Mouse (Mus musculus) limb, embryonic 14.5 days (tissue): ENCODE measurements around the gene Ttll12. TPM values are rescaled to one million over a fixed set of nuclear protein-coding genes. Genes with fewer than 3 reads are reported as not detected.

Experiments used
- ATAC-seq: fragments of 200-750 bp; cut with Nextera tagmentation; 2 replicates; pipeline ENCODE4 v1.8.0; 2017; ENCODE audit warnings: low read depth, moderate number of reproducible peaks, moderate TSS enrichment; ENCODE audit not compliant: low FRiP score
- DNase-seq: peaks from one replicate; pipeline ENCODE4 v3.0.0-alpha.2; 2015; ENCODE audit warnings: low spot score
- H3K27ac ChIP-seq: fragments of 300-500 bp; sonication (generic); replicated peaks from 2 replicates; pipeline ENCODE4 v1.5.1; 2014; ENCODE audit warnings: low read depth, mild to moderate bottlenecking, low read length, moderate library complexity, mixed read lengths
- H3K27me3 ChIP-seq: fragments of 300-500 bp; sonication (generic); 2 replicates; pipeline ENCODE4 v1.6.1; 2014; ENCODE audit warnings: low read length, mixed read lengths; ENCODE audit not compliant: control insufficient read depth, insufficient read depth
- H3K36me3 ChIP-seq: fragments of 300-500 bp; sonication (generic); 2 replicates; pipeline ENCODE4 v1.6.1; 2014; ENCODE audit warnings: mild to moderate bottlenecking, low read length, moderate library complexity, mixed read lengths; ENCODE audit not compliant: control insufficient read depth, insufficient read depth
- H3K4me1 ChIP-seq: fragments of 300-500 bp; sonication (generic); 2 replicates; pipeline ENCODE4 v1.6.1; 2014; ENCODE audit warnings: antibody characterized with exemption, low read length, mixed read lengths; ENCODE audit not compliant: control insufficient read depth, insufficient read depth
- H3K4me2 ChIP-seq: fragments of 300-500 bp; sonication (generic); replicated peaks from 2 replicates; pipeline ENCODE4 v1.6.1; 2014; ENCODE audit warnings: low read depth, mild to moderate bottlenecking, low read length, moderate library complexity; ENCODE audit not compliant: severe bottlenecking
- H3K4me3 ChIP-seq: fragments of 300-500 bp; sonication (generic); replicated peaks from 2 replicates; pipeline ENCODE4 v1.5.1; 2014; ENCODE audit warnings: low read length
- H3K9ac ChIP-seq: fragments of 300-500 bp; sonication (generic); 2 replicates; pipeline ENCODE4 v1.6.1; 2014; ENCODE audit warnings: mild to moderate bottlenecking, low read depth, low read length, moderate library complexity; ENCODE audit not compliant: severe bottlenecking
- H3K9me3 ChIP-seq: fragments of 300-500 bp; sonication (generic); 2 replicates; pipeline ENCODE4 v1.6.1; 2016; ENCODE audit warnings: low read length; ENCODE audit not compliant: control insufficient read depth
- POLR2A ChIP-seq: fragments of 200-500 bp; IDR thresholded peaks from 2 replicates; pipeline ENCODE4 v1.8.0; 2012; ENCODE audit warnings: inconsistent platforms, mild to moderate bottlenecking, moderate library complexity, borderline replicate concordance; ENCODE audit not compliant: insufficient read depth, insufficient read length; ENCODE audit errors: extremely low read depth
- WGBS: fragments of 180-500 bp; shearing (Covaris S2); extraction: QIAGEN DNeasy Blood & Tissue Kit; methylation state at CpG from one replicate; pipeline ENCODE4 v1.1.7; 2014; 5-methylcytosine and 5-hydroxymethylcytosine counted together
- polyA plus RNA-seq, 2 experiments: library from polyadenylated mRNA; depleted of rRNA in 1 of 2; stranded (reverse) in 1 of 2; unstranded in 1 of 2; fragments of >200 nt; fragmentation: Nextera tagmentation in 1 of 2; extraction: Ambion mirVana in 1 of 2; gene quantifications; 2 replicates each; pipeline versions ENCODE4 v1.2.1 to v1.2.3; 2012 to 2014

Ttll12 gene
- polyA plus RNA-seq (2012; rRNA removed) (35.1 and 46.2 TPM in 2 replicates), polyA plus RNA-seq (2014; fragmentation: Nextera tagmentation; extraction: Ambion mirVana) (35.6 and 37.8 TPM in 2 replicates)

DNA sequence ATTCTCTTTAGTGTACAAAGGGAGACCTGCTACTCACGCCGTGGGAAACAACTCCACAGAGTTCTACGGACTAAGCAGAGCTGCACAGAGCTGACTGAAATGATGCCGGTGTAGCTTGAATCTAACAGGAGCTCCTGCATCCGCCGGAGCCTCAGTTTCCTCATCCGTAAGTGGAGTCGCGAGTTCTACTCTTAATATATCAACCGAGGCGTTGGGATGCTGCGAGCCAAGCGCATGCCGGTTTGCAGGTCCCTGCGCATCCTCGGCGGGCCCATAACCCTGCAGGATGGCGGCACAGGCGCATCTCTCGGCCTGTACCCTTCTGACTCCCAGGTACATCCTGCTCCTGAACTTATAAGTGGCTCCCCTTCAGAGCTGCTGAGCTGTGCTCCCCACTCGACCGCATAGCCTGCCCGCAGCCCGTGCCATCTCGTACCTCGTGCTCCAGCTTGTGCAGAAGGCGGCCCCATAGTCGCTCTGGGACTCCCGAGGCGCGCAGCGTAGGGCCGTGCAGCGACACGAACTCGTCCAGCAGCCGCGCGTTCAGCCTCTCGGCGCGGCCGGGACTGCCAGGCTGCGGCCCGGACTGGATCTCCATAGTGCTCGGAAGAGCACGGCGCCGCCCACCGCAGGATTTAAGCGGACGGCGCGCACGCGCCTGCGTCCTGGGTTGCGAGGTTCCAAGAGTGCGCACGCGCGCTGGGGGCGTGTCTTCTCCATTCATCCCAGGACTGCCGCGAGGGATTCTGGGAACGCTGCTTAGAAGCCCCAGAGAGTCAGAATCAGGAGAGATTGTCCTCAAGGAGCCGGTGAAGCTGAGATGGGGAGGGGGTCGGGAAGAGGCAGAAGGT is at the start of gene Ttll12:
Gene Ttll12 (minus strand): TSS at position 645 of the 851 bp plus-strand sequence.
- peaks cover 5% of the 10 kb centered on the region; the same call in 1 of the 2 replicates for H3K36me3 ChIP-seq

DNA sequence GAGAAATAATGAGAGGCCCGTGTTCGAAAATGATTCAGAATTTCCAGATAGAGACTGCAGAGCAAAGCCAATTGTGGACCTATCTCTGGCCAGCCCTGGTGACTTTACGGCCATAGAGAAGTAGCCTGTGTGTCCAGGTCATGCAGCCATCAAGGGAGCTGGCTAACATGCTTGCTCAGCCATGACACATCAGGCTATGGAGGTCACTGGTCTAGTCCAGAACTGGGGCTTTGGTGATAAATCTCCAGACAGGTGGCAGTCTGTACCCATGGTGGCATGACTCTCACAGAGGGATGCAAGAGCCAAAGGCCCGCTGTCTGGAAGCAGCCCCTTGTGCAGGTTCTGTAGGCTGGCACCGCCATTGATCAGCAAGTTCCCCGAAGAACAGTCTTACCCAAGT is 47.6 kb upstream of the Ttll12 start:
- WGBS: 92% methylated on average over 6 of the region's 6 CpGs
- no peak overlapping the region for H3K27ac ChIP-seq
- no peak for ATAC-seq
- H3K4me1 ChIP-seq: peaks cover 13% of the 10 kb centered on the region
- TF ChIP-seq POLR2A: no peak
- H3K4me2 ChIP-seq: no peak overlapping the region
- H3K9me3 ChIP-seq: no peaks in the 10 kb centered on the region
- H3K9ac ChIP-seq: no peak overlapping the region
- H3K36me3 ChIP-seq: 0 out of 2 replicates have a peak, but pooled peaks cover 3% of the 10 kb centered on the region
- no peak for DNase-seq
- no peak overlapping the region for H3K4me3 ChIP-seq
- no peaks in the 10 kb centered on the region for H3K27me3 ChIP-seq

More for the DNA sequence above, at the start of gene Ttll12:
- Histone ChIP-seq H3K9ac (peak within 1 kb of the TSS; percentile 80), H3K4me2 (peak within 1 kb of the TSS; percentile 85), H3K27ac (0 out of 2 replicates have a peak within 1 kb of the TSS, but pooled peaks have one; percentile 26), H3K9me3 (no peaks in the 10 kb centered on the region), H3K27me3 (no peaks in the 10 kb centered on the region), H3K4me1 (peaks cover 15% of the 10 kb centered on the region), H3K4me3 (peak within 1 kb of the TSS; percentile 79)
- ATAC-seq (peak; percentile 96), DNase-seq (peak; percentile 99)
- TF ChIP-seq POLR2A: no peak
- under 1% methylated on average over 68 of the region's 68 CpGs for WGBS

DNA sequence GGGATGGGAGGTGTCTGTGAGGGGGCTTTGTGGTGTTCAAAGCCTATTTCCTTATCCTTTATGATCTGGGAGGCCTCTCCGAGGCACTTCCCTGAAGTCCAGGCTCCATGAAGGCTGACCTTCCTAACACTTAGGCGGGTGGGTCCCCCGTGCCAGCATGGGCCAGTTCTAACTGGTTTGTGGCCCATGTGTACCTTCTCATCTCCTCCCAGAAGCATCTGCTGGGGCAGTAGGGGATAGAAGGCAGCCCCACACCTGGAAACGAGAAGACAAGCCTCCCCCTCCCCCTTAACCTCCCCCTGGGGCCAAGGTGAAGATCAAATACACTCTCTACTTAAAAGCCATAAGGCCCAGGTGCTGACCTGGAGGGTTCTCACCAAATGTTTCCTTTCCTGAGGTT is 45.3 kb upstream of the Ttll12 start:
- H3K9me3 ChIP-seq: no peaks in the 10 kb centered on the region

DNA sequence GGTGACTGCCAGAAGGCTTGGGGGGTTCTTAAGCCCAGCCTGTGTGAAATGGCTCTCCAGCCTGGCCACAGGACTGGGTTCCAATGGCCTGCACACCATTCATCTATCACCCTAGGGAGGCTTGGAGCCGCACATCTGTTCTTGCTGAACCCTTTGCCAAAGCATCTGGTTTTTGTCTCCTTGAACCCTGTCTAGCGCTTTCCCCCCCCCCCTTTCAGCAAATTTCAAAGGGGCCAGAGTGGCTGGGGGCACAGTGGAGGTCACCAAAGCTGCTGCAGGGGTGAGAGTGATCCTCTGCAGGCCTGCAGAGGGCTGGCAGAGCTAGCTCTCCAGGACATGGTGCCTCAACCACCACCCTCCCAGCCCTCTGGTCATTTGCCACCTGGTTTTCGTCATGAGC is 44.2 kb upstream of the Ttll12 start:
- H3K9ac ChIP-seq: no peak overlapping the region
- peaks cover 13% of the 10 kb centered on the region for H3K4me1 ChIP-seq
- WGBS: 13% methylated on average over 3 of the region's 3 CpGs
- no peaks in the 10 kb centered on the region for H3K36me3 ChIP-seq
- no peaks in the 10 kb centered on the region for H3K27me3 ChIP-seq
- ATAC-seq (peak; percentile 48; the same call in 1 of the 2 replicates), DNase-seq (peak; percentile 48)
- no peak overlapping the region for H3K4me3 ChIP-seq
- TF ChIP-seq POLR2A: no peak
- no peaks in the 10 kb centered on the region for H3K9me3 ChIP-seq
- H3K27ac ChIP-seq: no peak overlapping the region
- H3K4me2 ChIP-seq: no peak overlapping the region

More for the DNA sequence above, 45.3 kb upstream of the Ttll12 start:
- H3K4me3 ChIP-seq: no peak overlapping the region
- no peak for DNase-seq
- H3K27me3 ChIP-seq: no peaks in the 10 kb centered on the region
- WGBS: 25% methylated on average over 4 of the region's 4 CpGs
- no peak for TF ChIP-seq POLR2A
- no peak overlapping the region for H3K4me2 ChIP-seq
- H3K9ac ChIP-seq: no peak overlapping the region
- peaks cover 13% of the 10 kb centered on the region for H3K4me1 ChIP-seq
- H3K36me3 ChIP-seq: 0 out of 2 replicates have a peak, but pooled peaks cover 3% of the 10 kb centered on the region
- ATAC-seq: no peak
- no peak overlapping the region for H3K27ac ChIP-seq

DNA sequence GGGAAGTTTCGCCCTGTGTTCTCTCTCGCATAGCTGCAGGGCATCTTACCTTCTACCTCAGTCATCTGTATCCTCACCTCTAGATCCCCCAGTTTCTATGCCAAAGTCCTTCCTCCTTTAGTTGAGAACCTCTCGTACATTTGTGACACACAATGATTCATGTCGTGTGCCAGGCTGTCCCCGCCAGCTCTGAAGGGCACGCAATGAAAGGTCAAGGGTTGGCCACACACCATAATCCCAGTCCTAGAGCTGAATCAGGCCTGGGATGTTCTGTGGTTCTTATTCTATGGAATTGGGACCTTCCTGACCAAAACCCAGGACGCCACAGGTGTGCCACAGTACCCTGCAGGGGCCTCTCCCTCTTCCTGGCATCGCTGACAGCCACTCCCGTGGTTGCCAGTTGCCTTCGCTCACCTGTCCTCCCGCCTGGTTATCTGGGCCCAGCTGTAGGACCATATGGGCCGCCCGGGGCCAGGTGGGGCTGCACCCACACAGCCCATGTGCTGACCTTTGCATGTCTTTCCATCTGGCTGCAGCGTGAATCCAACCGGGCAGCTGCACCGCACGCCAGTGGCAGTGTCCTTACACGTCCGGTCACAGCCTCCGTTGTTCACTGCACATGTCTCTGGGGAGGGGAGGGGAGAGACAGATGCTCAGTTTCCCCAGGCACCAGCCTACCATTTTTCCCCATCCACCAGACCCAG is 43.4 kb upstream of the Ttll12 start:
- H3K27ac ChIP-seq: no peak overlapping the region
- H3K4me1 ChIP-seq: peaks cover 13% of the 10 kb centered on the region
- H3K4me3 ChIP-seq: no peak overlapping the region
- H3K9ac ChIP-seq: no peak overlapping the region
- ATAC-seq (no peak), DNase-seq (no peak)
- no peaks in the 10 kb centered on the region for H3K27me3 ChIP-seq
- H3K36me3 ChIP-seq: no peaks in the 10 kb centered on the region
- no peak overlapping the region for H3K4me2 ChIP-seq
- 50% methylated on average over 20 of the region's 20 CpGs for WGBS
- no peaks in the 10 kb centered on the region for H3K9me3 ChIP-seq
- no peak for TF ChIP-seq POLR2A
